Mouse (Mus musculus): ENCODE data around the gene Pelp1. TPM values are rescaled to one million over a fixed set of nuclear protein-coding genes. Genes with fewer than 3 reads are reported as not detected.

The Pelp1 gene
- polyA plus RNA-seq, 2 experiments = 9.6 to 12.1 TPM

- H3K4me2 ChIP-seq (ENCODE audit: low read depth) = no peak overlapping the region
- TF ChIP-seq EP300 (IDR thresholded peaks at IDR 0.05; ENCODE audit: low read depth) (no peak), CTCF (IDR thresholded peaks at IDR 0.05; ENCODE audit: low read depth) (no peak)
- DNase-seq (ENCODE audit: low read depth in 3 of 3, low spot score in 3 of 3) (no peak), ATAC-seq (ENCODE audit: insufficient read depth) (no peak)
- H3K4me1 ChIP-seq (replicated peaks; ENCODE audit: control insufficient read depth in 2 of 2, insufficient read depth in 2 of 2, low read length in 1 of 2) = peaks cover 7 to 15% of the 10 kb centered on the region in 2 experiments; a peak in 3 of 4 replicates
- 70% methylated on average over 5 of the region's 5 CpGs for WGBS (ENCODE audit: insufficient replicate concordance)
- H3K4me3 ChIP-seq (ENCODE audit: insufficient read depth in 1 of 2, low read depth in 2 of 2, low read length in 2 of 2) = no peak overlapping the region
- H3K9me3 ChIP-seq (ENCODE audit: control insufficient read depth, low read length) = no peaks in the 10 kb centered on the region
- no peaks in the 10 kb centered on the region for H3K36me3 ChIP-seq (replicated peaks; ENCODE audit: control insufficient read depth, insufficient read depth, low read depth)
- H3K9ac ChIP-seq (replicated peaks) = no peak overlapping the region
- no peak overlapping the region for H3K27ac ChIP-seq
- H3K27me3 ChIP-seq (ENCODE audit: control insufficient read depth, insufficient read depth, low read length) = no peaks in the 10 kb centered on the region
Observed at GRCm38 (mm10) chr11:70412591-70412990, 2.8 kb upstream of the Pelp1 start.

- Histone ChIP-seq H3K4me3 (ENCODE audit: insufficient read depth in 1 of 2, low read depth in 2 of 2, low read length in 2 of 2) (peak overlapping the region; percentile 86 to 90), H3K36me3 (replicated peaks; ENCODE audit: control insufficient read depth, insufficient read depth, low read depth) (peaks cover 4% of the 10 kb centered on the region), H3K9me3 (ENCODE audit: control insufficient read depth, low read length) (no peaks in the 10 kb centered on the region), H3K27me3 (ENCODE audit: control insufficient read depth, insufficient read depth, low read length) (no peaks in the 10 kb centered on the region), H3K9ac (replicated peaks) (peak overlapping the region; percentile 91), H3K27ac (peak overlapping the region; percentile 7), H3K4me2 (ENCODE audit: low read depth) (peak overlapping the region; percentile 80), H3K4me1 (replicated peaks; ENCODE audit: control insufficient read depth in 2 of 2, insufficient read depth in 2 of 2, low read length in 1 of 2) (peaks cover 7 to 18% of the 10 kb centered on the region in 2 experiments; a peak in 3 of 4 replicates)
- DNase-seq (ENCODE audit: low read depth in 3 of 3, low spot score in 3 of 3) (no peak), ATAC-seq (ENCODE audit: insufficient read depth) (peak; percentile 44)
- 42% methylated on average over 6 of the region's 6 CpGs for WGBS (ENCODE audit: insufficient replicate concordance)
- TF ChIP-seq EP300 (IDR thresholded peaks at IDR 0.05; ENCODE audit: low read depth) (no peak), CTCF (IDR thresholded peaks at IDR 0.05; ENCODE audit: low read depth) (no peak)
Observed at GRCm38 (mm10) chr11:70410297-70410643, 439 bp upstream of the Pelp1 start.

DNA sequence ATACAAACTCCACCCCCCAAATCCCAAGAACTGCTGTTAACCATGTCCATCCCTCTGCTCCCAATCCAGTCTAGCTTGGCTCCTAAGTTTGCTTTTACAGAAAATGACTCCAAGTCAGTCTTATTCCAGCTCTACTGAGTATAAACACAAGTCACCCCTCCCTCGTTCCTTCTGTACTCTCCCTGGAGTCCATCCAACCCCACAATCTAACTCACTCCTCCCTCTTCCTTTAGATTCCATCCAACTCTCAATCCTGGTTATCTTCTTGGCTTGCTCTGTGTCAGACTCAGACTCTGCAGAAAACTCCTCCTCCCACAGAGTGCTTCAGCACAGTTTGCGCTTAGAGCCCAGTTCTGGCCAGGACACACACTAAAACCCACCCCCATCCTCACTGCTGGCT, 6.2 kb downstream of the Pelp1 start:
- H3K27ac ChIP-seq = no peak overlapping the region
- no peak overlapping the region for H3K4me3 ChIP-seq (ENCODE audit: insufficient read depth in 1 of 2, low read depth in 2 of 2, low read length in 2 of 2)
- peaks cover 37% of the 10 kb centered on the region for H3K36me3 ChIP-seq (replicated peaks; ENCODE audit: control insufficient read depth, insufficient read depth, low read depth)
- no peaks in the 10 kb centered on the region for H3K9me3 ChIP-seq (ENCODE audit: control insufficient read depth, low read length)
- TF ChIP-seq EP300 (IDR thresholded peaks at IDR 0.05; ENCODE audit: low read depth) (no peak), CTCF (IDR thresholded peaks at IDR 0.05; ENCODE audit: low read depth) (no peak)
- no peak overlapping the region for H3K4me2 ChIP-seq (ENCODE audit: low read depth)
- ATAC-seq (ENCODE audit: insufficient read depth) = no peak
- H3K9ac ChIP-seq (replicated peaks) = no peak overlapping the region
- peaks cover 2 to 6% of the 10 kb centered on the region in 2 experiments; a peak in 3 of 4 replicates for H3K4me1 ChIP-seq (replicated peaks; ENCODE audit: control insufficient read depth in 2 of 2, insufficient read depth in 2 of 2, low read length in 1 of 2)
- 74% methylated on average over 2 of the region's 2 CpGs for WGBS (ENCODE audit: insufficient replicate concordance)
- DNase-seq (ENCODE audit: low read depth in 3 of 3, low spot score in 3 of 3) = no peak
- no peaks in the 10 kb centered on the region for H3K27me3 ChIP-seq (ENCODE audit: control insufficient read depth, insufficient read depth, low read length)

DNA sequence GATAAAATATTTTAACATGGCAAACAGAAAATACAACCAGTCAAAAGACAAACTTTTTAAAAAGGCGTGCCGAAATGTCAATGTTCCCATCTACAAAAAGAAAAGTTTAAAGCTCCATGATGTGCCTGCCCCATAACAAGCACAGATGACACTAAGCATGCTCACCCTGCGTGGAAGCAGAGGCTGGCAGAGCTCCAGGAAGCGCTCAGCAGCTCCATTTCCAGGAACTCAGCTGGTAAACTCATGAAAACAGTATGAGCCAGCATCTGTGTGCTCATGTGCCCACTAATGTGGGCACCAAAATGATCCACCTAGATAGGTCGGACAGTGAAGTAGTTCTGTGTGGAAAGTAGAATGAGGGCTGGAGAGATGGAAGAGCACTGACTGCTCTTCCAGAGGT, 20.4 kb downstream of the Pelp1 start:
- 68% methylated on average over 5 of the region's 5 CpGs for WGBS (ENCODE audit: insufficient replicate concordance)

GRCm38 (mm10) chr11:70387436-70387835, 22.4 kb downstream of the Pelp1 start:
- no peaks in the 10 kb centered on the region; the same call in 1 of the 2 replicates for H3K36me3 ChIP-seq (replicated peaks; ENCODE audit: control insufficient read depth, insufficient read depth, low read depth)
- H3K27ac ChIP-seq = no peak overlapping the region
- no peak overlapping the region for H3K4me3 ChIP-seq (ENCODE audit: insufficient read depth in 1 of 2, low read depth in 2 of 2, low read length in 2 of 2)
- H3K4me1 ChIP-seq (replicated peaks; ENCODE audit: control insufficient read depth in 2 of 2, insufficient read depth in 2 of 2, low read length in 1 of 2) = no peaks in the 10 kb centered on the region
- WGBS (ENCODE audit: insufficient replicate concordance) = 58% methylated on average over 5 of the region's 5 CpGs
- DNase-seq (ENCODE audit: low read depth in 3 of 3, low spot score in 3 of 3) (no peak), ATAC-seq (ENCODE audit: insufficient read depth) (no peak)
- TF ChIP-seq EP300 (IDR thresholded peaks at IDR 0.05; ENCODE audit: low read depth) (no peak), CTCF (IDR thresholded peaks at IDR 0.05; ENCODE audit: low read depth) (no peak)
- H3K4me2 ChIP-seq (ENCODE audit: low read depth) = no peak overlapping the region
- no peaks in the 10 kb centered on the region for H3K9me3 ChIP-seq (ENCODE audit: control insufficient read depth, low read length)
- no peaks in the 10 kb centered on the region for H3K27me3 ChIP-seq (ENCODE audit: control insufficient read depth, insufficient read depth, low read length)
- H3K9ac ChIP-seq (replicated peaks) = no peak overlapping the region

More for the DNA sequence above, 20.4 kb downstream of the Pelp1 start:
- no peak overlapping the region for H3K4me3 ChIP-seq (ENCODE audit: insufficient read depth in 1 of 2, low read depth in 2 of 2, low read length in 2 of 2)
- H3K4me1 ChIP-seq (replicated peaks; ENCODE audit: control insufficient read depth in 2 of 2, insufficient read depth in 2 of 2, low read length in 1 of 2) = no peaks in the 10 kb centered on the region
- no peak overlapping the region for H3K9ac ChIP-seq (replicated peaks)
- peaks cover 8% of the 10 kb centered on the region for H3K36me3 ChIP-seq (replicated peaks; ENCODE audit: control insufficient read depth, insufficient read depth, low read depth)
- no peak for DNase-seq (ENCODE audit: low read depth in 3 of 3, low spot score in 3 of 3)
- H3K9me3 ChIP-seq (ENCODE audit: control insufficient read depth, low read length) = no peaks in the 10 kb centered on the region
- H3K4me2 ChIP-seq (ENCODE audit: low read depth) = no peak overlapping the region
- H3K27ac ChIP-seq = no peak overlapping the region
- ATAC-seq (ENCODE audit: insufficient read depth) = no peak
- no peaks in the 10 kb centered on the region for H3K27me3 ChIP-seq (ENCODE audit: control insufficient read depth, insufficient read depth, low read length)
- TF ChIP-seq EP300 (IDR thresholded peaks at IDR 0.05; ENCODE audit: low read depth) (no peak), CTCF (IDR thresholded peaks at IDR 0.05; ENCODE audit: low read depth) (no peak)

All from liver, embryonic 14.5 days (tissue).